Mouse (Mus musculus) spleen, adult 2 months (tissue): ENCODE measurements at regions not wholly inside any gene's neighbourhood (a gene's known extent, or its start where the extent isn't known, plus 50 kb on each side); places are given as distances from the start of the nearest gene placed in this dataset.
"Not testable (repeated sequence)": the region's sequence is repeated elsewhere in the genome, so short reads cannot be mapped to it uniquely, and the experiment has no call there.

Experiments
- DNase-seq, 2 experiments: peaks; one replicate each; pipeline versions ENCODE4 v3.0.0 to v3.0.0-alpha.2; 2012 to 2021; ENCODE audit warnings: low spot score in 2 of 2, low read depth in 1 of 2
- H3K27ac ChIP-seq: fragments of 200-500 bp; 2 replicates; pipeline ENCODE4 v1.5.1; 2012; ENCODE audit warnings: low read length, inconsistent platforms; ENCODE audit not compliant: insufficient read depth
- H3K27me3 ChIP-seq: fragments of 200-500 bp; 2 replicates; pipeline ENCODE4 v1.6.1; 2012; ENCODE audit warnings: mild to moderate bottlenecking, moderate library complexity, low read length, inconsistent platforms; ENCODE audit not compliant: control insufficient read depth, insufficient read depth
- H3K36me3 ChIP-seq: fragments of 200-500 bp; 2 replicates; pipeline ENCODE4 v1.6.1; 2012; ENCODE audit warnings: mild to moderate bottlenecking, low read length, inconsistent platforms; ENCODE audit not compliant: control insufficient read depth, insufficient read depth
- H3K4me1 ChIP-seq: fragments of 200-500 bp; 2 replicates; pipeline ENCODE4 v1.6.1; 2011; ENCODE audit warnings: inconsistent platforms; ENCODE audit not compliant: control insufficient read depth, insufficient read depth, insufficient read length
- H3K4me3 ChIP-seq: fragments of 200-500 bp; 2 replicates; pipeline ENCODE4 v1.5.1; 2011; ENCODE audit warnings: mild to moderate bottlenecking, inconsistent platforms; ENCODE audit not compliant: insufficient read depth, insufficient read length; ENCODE audit errors: extremely low read depth
- CTCF ChIP-seq: fragments of 200-500 bp; IDR thresholded peaks from 2 replicates; pipeline ENCODE4 v1.5.1; 2011; ENCODE audit warnings: mild to moderate bottlenecking, inconsistent platforms; ENCODE audit not compliant: insufficient read depth, insufficient read length, insufficient replicate concordance; ENCODE audit errors: extremely low read depth
- POLR2A ChIP-seq: fragments of 200-500 bp; IDR thresholded peaks from 2 replicates; pipeline ENCODE4 v1.6.1; 2011; ENCODE audit warnings: low read depth, low read length, inconsistent platforms
- WGBS: fragments of 180-500 bp; shearing (Covaris S2); methylation state at CpG from one replicate; pipeline ENCODE4 v1.1.7; 2018; 5-methylcytosine and 5-hydroxymethylcytosine counted together

- H3K4me3 ChIP-seq = no peak overlapping the region
- WGBS = 48% methylated on average over 7 of the region's 7 CpGs
- no peaks in the 10 kb centered on the region for H3K36me3 ChIP-seq
- H3K27ac ChIP-seq = no peak overlapping the region
- no peak for DNase-seq
- H3K27me3 ChIP-seq = no peaks in the 10 kb centered on the region
- TF ChIP-seq POLR2A (no peak), CTCF (no peak)
- no peaks in the 10 kb centered on the region for H3K4me1 ChIP-seq
Observed at GRCm38 (mm10) chr7:36177947-36178346, 375.1 kb upstream of the Zfp507 start.

GRCm38 (mm10) chr7:36175296-36175695 lies 372.5 kb upstream of the Zfp507 start:
- Histone ChIP-seq H3K27ac (no peak overlapping the region), H3K4me3 (no peak overlapping the region), H3K27me3 (no peaks in the 10 kb centered on the region), H3K36me3 (no peaks in the 10 kb centered on the region), H3K4me1 (no peaks in the 10 kb centered on the region)
- no peak for TF ChIP-seq CTCF
- no peak for TF ChIP-seq POLR2A
- 88% methylated on average over 4 of the region's 4 CpGs for WGBS
- no peak for DNase-seq

- H3K4me1 ChIP-seq, H3K27ac ChIP-seq, H3K27me3 ChIP-seq, H3K36me3 ChIP-seq, DNase-seq, H3K4me3 ChIP-seq: not testable (repeated sequence)
- WGBS = 54% methylated on average over 2 of the region's 2 CpGs
Observed at GRCm38 (mm10) chr7:36172511-36172910, 369.7 kb upstream of the Zfp507 start.

GRCm38 (mm10) chr7:36157270-36157945 lies 354.6 kb upstream of the Zfp507 start:
- Histone ChIP-seq H3K27me3 (no peaks in the 10 kb centered on the region), H3K4me1 (no peaks in the 10 kb centered on the region), H3K4me3 (no peak overlapping the region), H3K36me3 (no peaks in the 10 kb centered on the region), H3K27ac (no peak overlapping the region)
- TF ChIP-seq POLR2A = no peak
- no peak for TF ChIP-seq CTCF
- WGBS = 90% methylated on average over 22 of the region's 22 CpGs
- DNase-seq = no peak

- 91% methylated on average over 12 of the region's 12 CpGs for WGBS
- no peak for TF ChIP-seq POLR2A
- TF ChIP-seq CTCF = no peak
- no peaks in the 10 kb centered on the region for H3K27me3 ChIP-seq
- H3K4me3 ChIP-seq = no peak overlapping the region
- no peaks in the 10 kb centered on the region for H3K36me3 ChIP-seq
- no peak for DNase-seq
- no peak overlapping the region for H3K27ac ChIP-seq
- no peaks in the 10 kb centered on the region for H3K4me1 ChIP-seq
Observed at GRCm38 (mm10) chr7:36156595-36156994, 353.8 kb upstream of the Zfp507 start.

- H3K4me3 ChIP-seq = no peak overlapping the region
- H3K4me1 ChIP-seq = no peaks in the 10 kb centered on the region
- no peak for TF ChIP-seq POLR2A
- no peak for TF ChIP-seq CTCF
- WGBS = 72% methylated on average over 2 of the region's 2 CpGs
- H3K27ac ChIP-seq = no peak overlapping the region
- DNase-seq = no peak
- H3K27me3 ChIP-seq = no peaks in the 10 kb centered on the region
- no peaks in the 10 kb centered on the region for H3K36me3 ChIP-seq
Observed at GRCm38 (mm10) chr7:36155576-36155975, 352.8 kb upstream of the Zfp507 start.

- Histone ChIP-seq H3K27ac (no peak overlapping the region), H3K4me3 (no peak overlapping the region), H3K27me3 (no peaks in the 10 kb centered on the region), H3K4me1 (no peaks in the 10 kb centered on the region), H3K36me3 (no peaks in the 10 kb centered on the region)
- DNase-seq = no peak
- TF ChIP-seq POLR2A (no peak), CTCF (no peak)
- 94% methylated on average over 6 of the region's 6 CpGs for WGBS
Observed at GRCm38 (mm10) chr7:36155159-36155558, 352.4 kb upstream of the Zfp507 start.

- TF ChIP-seq CTCF = no peak
- TF ChIP-seq POLR2A = no peak
- H3K4me3 ChIP-seq = no peak overlapping the region
- no peaks in the 10 kb centered on the region for H3K4me1 ChIP-seq
- DNase-seq = no peak
- 50% methylated on average over 12 of the region's 12 CpGs for WGBS
- H3K27ac ChIP-seq = no peak overlapping the region
- H3K27me3 ChIP-seq = no peaks in the 10 kb centered on the region
- H3K36me3 ChIP-seq = no peaks in the 10 kb centered on the region
Observed at GRCm38 (mm10) chr7:36150871-36151560, 348.2 kb upstream of the Zfp507 start.
